Mouse (Mus musculus): ENCODE results near the gene Reck.

DNA sequence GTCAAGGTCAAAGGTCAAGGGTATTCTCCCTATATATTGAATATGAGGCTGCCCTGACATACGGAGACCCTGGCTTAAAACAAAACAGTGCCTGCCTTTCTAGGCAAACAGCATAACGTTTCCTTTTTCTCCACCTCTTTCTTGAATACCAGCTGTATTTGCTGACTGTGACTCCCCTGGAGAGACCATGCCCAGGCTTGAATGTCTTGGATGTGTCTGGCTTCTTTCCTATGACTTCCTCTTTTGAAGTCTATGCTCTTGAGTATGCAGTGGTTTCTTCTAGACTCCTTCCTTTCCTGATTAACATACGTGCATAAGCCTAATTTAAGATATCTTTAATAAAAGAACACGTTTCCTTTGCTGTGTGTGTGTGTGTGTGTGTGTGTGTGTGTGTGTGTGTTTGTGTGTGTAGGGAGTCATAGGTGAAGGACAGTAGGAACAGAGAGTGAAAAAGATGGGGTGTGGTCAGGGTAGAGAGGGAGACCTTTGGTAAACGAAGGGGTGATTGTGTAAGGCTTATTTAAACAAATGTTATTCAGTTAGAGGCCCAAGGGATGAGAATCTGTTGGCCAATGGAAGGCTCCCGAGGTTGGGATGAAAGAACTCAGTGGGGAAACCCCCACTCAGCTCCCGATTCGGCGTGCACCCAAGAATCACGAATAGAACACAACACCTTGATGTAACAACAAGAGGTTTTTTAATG, 99.7 kb downstream of the Reck start:
- no peak for TF ChIP-seq POLR2A (IDR thresholded peaks at IDR 0.05; ENCODE audit: low read depth, low read length)
- no peak for TF ChIP-seq CTCF (IDR thresholded peaks at IDR 0.05; ENCODE audit: extremely low read depth, insufficient read depth, insufficient read length, insufficient replicate concordance)
